Mouse (Mus musculus): ENCODE measurements around the gene B2m. TPM values are rescaled to one million over a fixed set of nuclear protein-coding genes. Genes with fewer than 3 reads are reported as not detected.
"Not testable (repeated sequence)": the region's sequence is repeated elsewhere in the genome, so short reads cannot be mapped to it uniquely, and the experiment has no call there.

Gene B2m
- 168 and 176 TPM in 2 replicates for polyA plus RNA-seq (2012; rRNA removed)

DNA sequence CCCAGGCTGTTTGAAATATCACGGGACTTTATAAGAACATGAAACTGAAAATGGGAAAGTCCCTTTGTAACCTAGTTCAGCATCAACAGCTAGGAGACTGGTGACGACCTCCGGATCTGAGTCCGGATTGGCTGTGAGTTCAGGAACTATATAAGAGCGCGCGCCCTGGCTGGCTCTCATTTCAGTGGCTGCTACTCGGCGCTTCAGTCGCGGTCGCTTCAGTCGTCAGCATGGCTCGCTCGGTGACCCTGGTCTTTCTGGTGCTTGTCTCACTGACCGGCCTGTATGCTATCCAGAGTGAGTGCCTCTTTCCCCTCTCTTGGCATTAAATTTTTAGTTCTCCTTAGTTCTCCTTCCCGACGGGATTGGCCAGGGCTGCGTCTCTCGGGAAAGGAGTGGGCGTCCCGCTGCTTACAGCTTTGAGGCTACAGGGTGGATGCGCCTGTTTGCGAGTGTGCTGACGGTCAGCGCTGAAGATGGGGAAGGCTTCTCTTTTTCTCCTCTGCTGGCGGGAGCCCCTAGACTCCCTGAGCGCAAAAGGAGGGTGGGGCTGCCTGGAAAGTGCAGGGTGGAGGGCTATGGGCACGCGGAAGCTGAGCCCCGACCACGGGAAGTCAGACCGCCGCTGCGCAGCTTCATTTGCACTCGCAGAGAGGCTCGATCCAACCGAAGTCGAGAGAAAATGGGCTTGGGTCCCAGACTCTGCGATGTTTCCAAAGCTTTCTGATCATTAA lies at the start of gene B2m:
TSS of gene B2m (plus strand) at position 179 of the 734 bp plus-strand sequence.
- DNase-seq (ENCODE audit: extremely low spot score in 1 of 2, low spot score in 1 of 2), result peak; percentile 92 to 96

- DNase-seq (ENCODE audit: extremely low spot score in 1 of 2, low spot score in 1 of 2), result not testable (repeated sequence)
Observed at GRCm38 (mm10) chr2:122097686-122098085, 49.8 kb upstream of the B2m start.

GRCm38 (mm10) chr2:122102070-122102469 lies 45.4 kb upstream of the B2m start:
- no peak for DNase-seq (ENCODE audit: extremely low spot score in 1 of 2, low spot score in 1 of 2)

DNA sequence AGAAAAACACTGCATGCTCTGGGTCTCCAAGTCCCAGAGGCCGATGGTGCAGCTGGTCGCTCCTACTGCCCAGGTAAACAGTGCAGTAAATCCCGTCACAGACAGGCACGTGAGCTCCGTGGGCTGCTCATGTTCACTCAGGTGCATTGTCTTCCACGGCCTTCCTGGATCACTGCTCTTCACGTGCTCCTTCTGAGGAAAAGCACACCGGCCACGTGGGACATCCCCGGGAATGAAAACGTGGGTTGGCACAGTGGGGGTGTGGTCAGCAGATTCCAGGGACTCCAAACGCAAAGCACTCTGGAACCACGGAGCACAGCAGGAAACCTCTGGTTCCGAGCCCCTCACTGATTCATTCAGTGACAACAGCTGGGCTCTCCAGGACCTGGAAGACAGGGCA lies 39.4 kb upstream of the B2m start:
- DNase-seq (ENCODE audit: extremely low spot score in 1 of 2, low spot score in 1 of 2), result no peak

DNA sequence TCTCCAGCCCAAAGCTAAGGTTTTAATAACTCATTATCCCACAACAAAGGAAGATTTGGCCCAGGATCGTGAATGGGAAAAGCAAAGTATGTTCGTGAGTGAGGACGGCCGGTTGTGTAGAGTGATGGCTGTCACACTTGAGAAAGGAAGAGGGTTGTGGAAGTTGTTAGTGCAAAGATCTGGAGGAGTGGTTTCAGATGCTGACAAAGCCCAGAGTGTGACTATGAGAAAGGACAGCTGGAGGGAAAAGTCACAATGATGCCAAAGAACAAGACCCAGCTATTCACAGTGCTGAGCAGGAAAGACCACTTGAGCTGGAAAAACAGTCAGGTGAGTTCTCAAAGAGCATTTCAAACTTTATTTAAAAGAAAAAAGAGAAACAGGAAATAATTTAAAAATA lies 37.8 kb upstream of the B2m start:
- DNase-seq (ENCODE audit: extremely low spot score in 1 of 2, low spot score in 1 of 2), result no peak

GRCm38 (mm10) chr2:122116888-122117287 lies 30.6 kb upstream of the B2m start:
- no peak for DNase-seq (ENCODE audit: extremely low spot score in 1 of 2, low spot score in 1 of 2)

DNA sequence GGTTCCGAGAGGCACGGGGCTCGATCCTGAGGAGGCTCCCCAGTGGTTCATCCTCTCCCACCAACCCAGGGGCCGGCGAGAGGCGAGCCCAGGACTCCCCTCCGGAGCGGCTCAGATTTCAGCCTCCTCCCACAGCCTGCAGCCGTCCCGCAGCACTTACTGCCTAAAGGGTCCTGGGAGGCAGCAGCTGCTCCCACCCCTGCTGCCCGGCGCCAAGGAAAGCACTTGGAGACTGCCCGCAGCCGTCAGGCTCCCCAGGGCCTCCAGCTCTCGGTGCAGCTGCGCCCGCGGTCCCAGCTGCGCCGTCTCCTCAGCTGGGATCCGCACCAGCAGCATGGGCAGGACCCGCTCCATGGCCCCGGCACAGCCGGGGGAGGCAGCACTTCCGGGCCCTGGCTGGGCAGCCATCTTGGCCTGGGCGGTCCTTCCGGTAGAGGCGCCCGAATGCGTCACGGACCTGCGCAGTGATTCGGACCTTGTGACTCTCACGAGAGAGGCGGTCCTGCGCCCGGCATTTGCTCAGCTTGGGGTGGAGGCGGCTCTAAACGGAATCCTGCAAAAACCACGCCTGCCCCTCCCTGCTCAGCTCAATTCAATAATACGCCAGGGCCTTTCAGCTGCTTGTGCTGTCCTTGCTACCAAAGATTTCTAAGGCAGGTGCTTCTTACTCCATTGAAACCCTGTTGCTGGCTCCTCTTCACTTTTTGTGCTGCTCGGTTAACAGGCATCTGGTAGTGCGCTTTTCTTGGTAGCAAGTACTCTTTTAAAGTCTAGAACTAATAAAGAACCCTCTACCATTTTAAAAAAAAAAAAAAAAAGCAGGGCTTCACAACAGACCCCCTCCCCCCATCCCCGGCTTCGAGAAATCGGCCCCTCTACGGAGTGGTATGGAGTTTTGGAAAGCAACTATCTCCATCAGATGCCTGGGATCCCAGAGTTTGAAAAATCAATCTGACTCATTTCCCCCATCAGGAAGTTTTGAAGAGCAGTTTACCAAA lies 29.2 kb upstream of the B2m start, which contains the start of gene Spg11:
TSS of gene Spg11 (minus strand) at position 426 of the 998 bp plus-strand sequence.
- DNase-seq (ENCODE audit: extremely low spot score in 1 of 2, low spot score in 1 of 2), result peak; percentile 96 to 99

GRCm38 (mm10) chr2:122125680-122126572 lies 21.6 kb upstream of the B2m start:
- DNase-seq (ENCODE audit: extremely low spot score in 1 of 2, low spot score in 1 of 2), result no peak

GRCm38 (mm10) chr2:122126765-122127347 lies 20.6 kb upstream of the B2m start:
- no peak for DNase-seq (ENCODE audit: extremely low spot score in 1 of 2, low spot score in 1 of 2)

DNA sequence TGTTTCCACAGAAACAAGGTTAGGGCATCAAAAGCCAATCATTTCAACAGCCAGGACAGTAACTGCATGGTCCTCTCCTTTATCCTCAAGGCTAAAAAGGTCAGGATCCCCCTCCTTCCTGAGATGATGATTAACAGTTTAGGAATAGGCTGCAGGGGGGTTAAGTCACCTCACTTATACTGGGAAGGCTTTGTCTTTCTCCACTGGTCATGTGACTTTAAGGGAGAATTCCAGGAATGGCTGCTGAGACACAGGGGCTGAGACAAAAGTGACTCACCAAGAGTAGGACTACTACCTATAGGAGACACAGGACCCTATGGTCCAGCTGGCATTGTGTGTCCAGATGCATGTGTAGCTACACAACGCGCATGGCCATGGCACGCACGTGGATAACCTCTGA lies 19.9 kb upstream of the B2m start:
- no peak for DNase-seq (ENCODE audit: extremely low spot score in 1 of 2, low spot score in 1 of 2)

GRCm38 (mm10) chr2:122132078-122132477 lies 15.4 kb upstream of the B2m start:
- DNase-seq (ENCODE audit: extremely low spot score in 1 of 2, low spot score in 1 of 2), result no peak

DNA sequence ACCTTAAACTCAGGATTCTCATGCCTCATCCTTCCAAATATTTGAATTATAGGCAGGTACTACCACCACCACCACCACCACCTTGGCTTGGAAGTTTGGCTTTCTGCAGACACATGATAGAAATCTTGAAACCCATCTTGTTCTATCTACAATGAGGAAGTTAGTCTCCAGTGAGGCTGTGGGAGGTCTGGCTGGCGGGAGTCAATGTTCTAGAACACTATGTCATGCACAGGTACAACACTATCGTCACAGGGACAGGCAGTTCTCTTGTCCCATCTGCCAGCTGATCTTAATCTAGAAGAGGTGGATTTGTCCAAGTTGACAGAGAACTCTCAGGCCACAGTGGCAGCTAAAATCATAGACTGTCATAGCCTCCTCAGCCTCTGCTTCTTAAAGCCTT lies 14.9 kb upstream of the B2m start:
- no peak for DNase-seq (ENCODE audit: extremely low spot score in 1 of 2, low spot score in 1 of 2)

GRCm38 (mm10) chr2:122137839-122138465 lies 9.5 kb upstream of the B2m start:
- no peak for DNase-seq (ENCODE audit: extremely low spot score in 1 of 2, low spot score in 1 of 2)

GRCm38 (mm10) chr2:122140815-122141214 lies 6.7 kb upstream of the B2m start:
- DNase-seq (ENCODE audit: extremely low spot score in 1 of 2, low spot score in 1 of 2), result no peak

DNA sequence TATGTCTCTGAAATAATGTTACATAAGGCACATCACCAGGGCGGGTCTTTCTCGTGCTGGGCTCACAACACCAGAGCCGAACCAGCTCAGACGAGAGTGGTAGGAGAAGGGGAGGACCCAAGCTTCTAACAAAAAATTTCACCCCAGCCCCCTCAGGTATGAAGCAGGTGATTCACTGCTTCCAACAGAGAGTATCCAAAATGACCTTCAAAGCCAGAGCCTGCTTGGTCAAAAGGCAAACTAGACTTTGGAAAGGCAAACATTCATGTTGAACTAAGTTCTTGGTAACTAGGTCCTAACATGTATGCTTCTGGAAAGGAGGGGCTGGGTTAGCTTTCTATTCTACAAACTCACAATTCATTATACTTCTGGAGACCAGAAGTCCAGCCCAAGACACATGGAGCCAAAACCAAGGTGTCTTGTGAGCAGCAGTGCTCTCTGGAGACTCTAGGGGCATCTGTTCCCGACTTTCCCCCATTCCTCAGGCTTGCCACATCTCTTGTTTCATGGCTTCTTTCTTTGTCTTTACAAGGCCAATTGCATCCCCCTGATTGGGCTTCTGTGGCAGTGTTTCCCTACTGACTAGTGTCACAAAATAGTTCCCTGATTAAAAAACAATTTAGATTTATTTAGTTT lies 6.0 kb upstream of the B2m start:
- DNase-seq (ENCODE audit: extremely low spot score in 1 of 2, low spot score in 1 of 2), result no peak

DNA sequence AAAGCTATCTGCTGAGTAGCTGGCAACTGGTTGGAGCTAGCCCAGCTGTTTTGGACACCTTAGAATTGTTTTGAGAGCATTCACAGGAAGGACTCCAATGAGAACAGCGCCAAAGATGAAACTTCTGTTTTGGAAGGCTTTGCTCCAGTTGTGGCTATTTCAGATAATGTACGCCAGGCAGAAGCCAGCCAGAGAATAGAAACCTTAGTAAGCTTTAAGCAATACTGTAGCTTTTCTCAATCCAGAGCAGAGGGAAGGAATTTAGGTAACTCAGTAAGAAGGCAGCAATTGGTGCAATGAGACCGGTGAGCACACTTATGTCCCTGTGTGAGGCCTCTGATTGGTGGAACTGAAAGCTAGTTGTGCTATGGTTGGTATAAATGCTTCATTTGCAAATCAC lies 4.4 kb upstream of the B2m start:
- DNase-seq (ENCODE audit: extremely low spot score in 1 of 2, low spot score in 1 of 2), result no peak

DNA sequence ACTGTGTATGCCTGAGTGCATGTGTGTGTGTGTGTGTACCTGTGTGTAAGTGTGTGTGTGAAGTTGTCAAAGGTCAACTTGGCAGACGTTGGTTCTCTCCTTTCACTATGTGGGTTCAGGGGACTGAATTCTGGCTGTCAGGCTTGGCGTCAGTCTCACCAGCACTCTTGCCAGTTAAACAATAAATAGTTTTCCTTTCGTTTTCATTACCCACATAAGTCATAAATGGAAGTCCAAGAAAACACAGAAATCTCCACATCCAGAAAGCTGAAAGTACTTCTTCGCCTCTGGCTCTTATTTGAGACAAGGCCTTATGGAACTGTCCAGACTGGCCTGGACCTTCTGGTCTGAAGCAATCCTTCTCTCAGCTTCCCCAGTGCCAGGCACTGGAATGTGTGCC lies 1.7 kb upstream of the B2m start:
- no peak for DNase-seq (ENCODE audit: extremely low spot score in 1 of 2, low spot score in 1 of 2)

- DNase-seq (ENCODE audit: extremely low spot score in 1 of 2, low spot score in 1 of 2), result no peak
Observed at GRCm38 (mm10) chr2:122146687-122147086, 799 bp upstream of the B2m start.

GRCm38 (mm10) chr2:122148242-122148917 lies 894 bp downstream of the B2m start:
- DNase-seq (ENCODE audit: extremely low spot score in 1 of 2, low spot score in 1 of 2), result peak in 1 of 2 experiments; percentile 42

All from frontal cortex, adult 2 months (tissue).